Mouse (Mus musculus) intestine, postnatal 0 days (tissue): ENCODE data around the gene Zfp428. TPM values are rescaled to one million over a fixed set of nuclear protein-coding genes. Genes with fewer than 3 reads are reported as not detected.
A peak's percentile ranks its signal among the peaks of the same experiment; 100 is the strongest.

Experiments
- ATAC-seq: fragments of 200-750 bp; cut with Nextera tagmentation; 2 replicates; pipeline ENCODE4 v1.8.0; 2017; ENCODE audit warnings: mild to moderate bottlenecking, moderate TSS enrichment, moderate library complexity
- H3K27ac ChIP-seq: fragments of 300-500 bp; sonication (generic); 2 replicates; pipeline ENCODE4 v1.5.1; 2014; ENCODE audit warnings: mild to moderate bottlenecking, low read depth, low read length, moderate library complexity
- H3K27me3 ChIP-seq: fragments of 300-500 bp; sonication (generic); replicated peaks from 2 replicates; pipeline ENCODE4 v1.6.1; 2014; ENCODE audit warnings: low read length, mixed read lengths; ENCODE audit not compliant: control insufficient read depth, insufficient read depth
- H3K36me3 ChIP-seq: fragments of 300-500 bp; sonication (generic); 2 replicates; pipeline ENCODE4 v1.6.1; 2014; ENCODE audit warnings: mild to moderate bottlenecking, moderate library complexity; ENCODE audit not compliant: control insufficient read depth, insufficient read depth
- H3K4me1 ChIP-seq: fragments of 300-500 bp; sonication (generic); replicated peaks from 2 replicates; pipeline ENCODE4 v1.6.1; 2014; ENCODE audit warnings: antibody characterized with exemption, low read length, mixed read lengths; ENCODE audit not compliant: control insufficient read depth, insufficient read depth
- H3K4me2 ChIP-seq: fragments of 300-500 bp; sonication (generic); replicated peaks from 2 replicates; pipeline ENCODE4 v1.6.1; 2014; ENCODE audit warnings: low read depth, mild to moderate bottlenecking, moderate library complexity
- H3K4me3 ChIP-seq: fragments of 300-500 bp; sonication (generic); 2 replicates; pipeline ENCODE4 v1.5.1; 2014; ENCODE audit warnings: low read depth, low read length
- H3K9ac ChIP-seq: fragments of 300-500 bp; sonication (generic); 2 replicates; pipeline ENCODE4 v1.6.1; 2014; ENCODE audit warnings: mild to moderate bottlenecking, low read depth, low read length
- H3K9me3 ChIP-seq: fragments of 300-500 bp; sonication (generic); 2 replicates; pipeline ENCODE4 v1.6.1; 2016; ENCODE audit warnings: mixed run types; ENCODE audit not compliant: control insufficient read depth
- CTCF ChIP-seq: sonication (generic); IDR thresholded peaks from 2 replicates; pipeline ENCODE4 v1.5.1; 2016; ENCODE audit warnings: low read depth, mild to moderate bottlenecking, control low read depth, antibody characterized with exemption, moderate library complexity
- WGBS: fragments of 180-500 bp; shearing (Covaris S2); extraction: QIAGEN DNeasy Blood & Tissue Kit; methylation state at CpG from one replicate; pipeline ENCODE4 v1.1.7; 2014; 5-methylcytosine and 5-hydroxymethylcytosine counted together
- polyA plus RNA-seq: library from polyadenylated mRNA; unstranded; fragments of >200 nt; fragmentation: Nextera tagmentation; extraction: Ambion mirVana; gene quantifications from 2 replicates; pipeline ENCODE4 v1.2.1, GENCODE M21; 2015

Zfp428 gene
- polyA plus RNA-seq, 1 experiment from 2014 or later, result 11.2 TPM

GRCm38 (mm10) chr7:24462388-24463319 is 44.2 kb upstream of the Zfp428 start, which contains the start of gene Plaur:
Plaur (plus strand) TSS chr7:24462484.
- Histone ChIP-seq H3K27me3 (no peaks in the 10 kb centered on the region), H3K4me1 (peaks cover 4% of the 10 kb centered on the region; the same call in 1 of the 2 replicates), H3K36me3 (peaks cover 8% of the 10 kb centered on the region; the same call in 1 of the 2 replicates), H3K4me2 (peak within 1 kb of the TSS; percentile 66), H3K9ac (peak within 1 kb of the TSS; percentile 34; the same call in 1 of the 2 replicates), H3K9me3 (no peaks in the 10 kb centered on the region), H3K27ac (peak within 1 kb of the TSS; percentile 35), H3K4me3 (peak within 1 kb of the TSS; percentile 40)
- WGBS, result 1% methylated on average over 27 of the region's 27 CpGs
- no peak for TF ChIP-seq CTCF
- peak; percentile 39 for ATAC-seq

GRCm38 (mm10) chr7:24466835-24467234 is 40.0 kb upstream of the Zfp428 start:
- H3K4me3 ChIP-seq, result no peak overlapping the region
- H3K27me3 ChIP-seq, result no peaks in the 10 kb centered on the region
- H3K27ac ChIP-seq, result no peak overlapping the region
- H3K4me2 ChIP-seq, result no peak overlapping the region
- no peaks in the 10 kb centered on the region for H3K9me3 ChIP-seq
- peaks cover 8% of the 10 kb centered on the region; the same call in 1 of the 2 replicates for H3K36me3 ChIP-seq
- H3K4me1 ChIP-seq, result peaks cover under 1% of the 10 kb centered on the region; the same call in 1 of the 2 replicates
- H3K9ac ChIP-seq, result no peak overlapping the region
- TF ChIP-seq CTCF, result no peak
- 93% methylated on average over 6 of the region's 6 CpGs for WGBS
- ATAC-seq, result no peak

GRCm38 (mm10) chr7:24467886-24468285 is 38.9 kb upstream of the Zfp428 start:
- WGBS, result 87% methylated on average over 5 of the region's 5 CpGs
- Histone ChIP-seq H3K36me3 (peaks cover 8% of the 10 kb centered on the region; the same call in 1 of the 2 replicates), H3K4me2 (no peak overlapping the region), H3K9me3 (no peaks in the 10 kb centered on the region), H3K27me3 (no peaks in the 10 kb centered on the region), H3K9ac (no peak overlapping the region), H3K4me3 (no peak overlapping the region), H3K4me1 (no peaks in the 10 kb centered on the region), H3K27ac (no peak overlapping the region)
- no peak for ATAC-seq
- TF ChIP-seq CTCF, result no peak

GRCm38 (mm10) chr7:24469126-24469525 is 37.7 kb upstream of the Zfp428 start:
- Histone ChIP-seq H3K9ac (no peak overlapping the region), H3K4me1 (no peaks in the 10 kb centered on the region), H3K36me3 (peaks cover 8% of the 10 kb centered on the region; the same call in 1 of the 2 replicates), H3K4me3 (no peak overlapping the region), H3K4me2 (no peak overlapping the region), H3K27ac (no peak overlapping the region), H3K27me3 (no peaks in the 10 kb centered on the region), H3K9me3 (no peaks in the 10 kb centered on the region)
- 88% methylated on average over 3 of the region's 3 CpGs for WGBS
- peak; percentile 64 for TF ChIP-seq CTCF
- ATAC-seq, result no peak

- no peak for TF ChIP-seq CTCF
- H3K4me1 ChIP-seq, result no peaks in the 10 kb centered on the region
- H3K9ac ChIP-seq, result no peak overlapping the region
- H3K4me2 ChIP-seq, result no peak overlapping the region
- 94% methylated on average over 7 of the region's 7 CpGs for whole genome bisulfite sequencing
- no peak overlapping the region for H3K4me3 ChIP-seq
- H3K27ac ChIP-seq, result no peak overlapping the region
- H3K27me3 ChIP-seq, result no peaks in the 10 kb centered on the region
- no peaks in the 10 kb centered on the region for H3K9me3 ChIP-seq
- no peak for ATAC-seq
- H3K36me3 ChIP-seq, result peaks cover 8% of the 10 kb centered on the region; the same call in 1 of the 2 replicates
Measured at GRCm38 (mm10) chr7:24470356-24470755, 36.5 kb upstream of the Zfp428 start.

- ATAC-seq, result no peak
- H3K9ac ChIP-seq, result no peak overlapping the region
- WGBS, result 70% methylated on average over 6 of the region's 6 CpGs
- no peaks in the 10 kb centered on the region for H3K4me1 ChIP-seq
- no peak overlapping the region for H3K27ac ChIP-seq
- H3K27me3 ChIP-seq, result no peaks in the 10 kb centered on the region
- no peak overlapping the region for H3K4me2 ChIP-seq
- no peak for TF ChIP-seq CTCF
- H3K36me3 ChIP-seq, result no peaks in the 10 kb centered on the region
- H3K4me3 ChIP-seq, result no peak overlapping the region
- H3K9me3 ChIP-seq, result no peaks in the 10 kb centered on the region
Measured at GRCm38 (mm10) chr7:24472442-24472841, 34.4 kb upstream of the Zfp428 start.
